Mouse (Mus musculus): ENCODE measurements around the gene Dock4.

Dock4 gene

DNA sequence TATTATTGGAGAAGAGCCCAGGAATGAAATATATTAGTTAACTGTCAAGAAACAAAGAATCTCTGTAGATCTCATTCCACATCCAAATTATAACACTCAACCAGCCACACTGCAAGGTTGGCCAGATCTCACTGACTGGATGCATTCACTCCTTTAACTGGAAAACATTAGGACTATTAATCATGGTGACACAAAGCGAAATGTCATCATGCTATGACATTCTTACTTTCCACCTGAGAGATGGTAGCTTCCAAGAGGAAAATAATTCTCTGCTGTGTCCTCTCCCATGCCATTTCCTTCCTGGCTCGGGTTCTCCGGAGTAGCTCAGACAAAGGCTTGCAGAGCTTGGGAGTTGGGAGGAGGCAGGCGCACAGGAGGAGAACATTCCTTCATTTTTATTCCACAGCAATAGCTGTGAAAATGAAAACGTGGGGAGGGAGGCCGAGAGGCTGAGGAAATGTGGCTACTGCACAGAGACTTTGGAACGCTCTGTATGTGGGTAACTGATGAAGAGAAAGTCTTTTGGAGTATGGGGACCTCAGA lies 17.0 kb downstream of the Dock4 start:
- no peak for DNase-seq (ENCODE audit: low read depth, low spot score)

DNA sequence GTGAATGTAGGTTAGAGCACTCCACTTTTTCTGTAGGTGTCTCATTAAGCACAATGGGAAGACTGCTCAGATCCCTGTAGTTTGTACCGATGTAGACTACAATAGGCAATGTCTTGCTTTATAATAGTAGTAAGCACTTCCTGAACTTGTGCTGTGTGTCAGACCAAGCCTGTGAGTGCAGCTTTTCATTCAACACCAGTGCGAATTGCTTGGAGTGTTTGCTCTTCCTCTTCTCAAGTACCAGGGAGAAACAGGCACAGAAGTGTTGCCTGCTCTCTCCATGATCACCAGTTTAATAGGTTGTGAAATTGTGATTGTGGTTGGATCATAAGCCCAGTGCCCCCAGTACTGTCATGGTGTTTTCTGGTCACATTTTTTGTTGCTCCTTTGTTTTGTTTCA lies 18.1 kb downstream of the Dock4 start:
- DNase-seq (ENCODE audit: low read depth, low spot score): no peak

DNA sequence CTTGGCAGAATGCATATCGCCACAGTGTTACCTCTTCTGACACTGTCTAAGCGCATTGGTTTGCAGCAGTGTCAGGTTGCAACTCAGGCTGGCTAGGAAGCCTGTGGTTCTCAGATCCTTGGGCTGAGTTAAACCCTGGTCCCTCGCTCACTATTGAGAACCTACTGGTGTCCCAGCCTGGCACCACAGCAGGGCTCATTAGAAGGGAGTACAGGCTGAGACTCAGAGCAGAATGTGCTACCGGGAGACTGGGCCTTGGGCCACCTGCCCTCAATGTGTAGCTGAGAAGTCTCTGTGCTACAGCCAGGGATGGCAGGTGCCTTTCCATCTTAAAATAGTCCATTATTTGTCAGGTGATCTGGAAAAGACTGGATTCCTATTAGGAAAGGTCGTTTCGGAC lies 18.5 kb downstream of the Dock4 start:
- no peak for DNase-seq (ENCODE audit: low read depth, low spot score)

DNA sequence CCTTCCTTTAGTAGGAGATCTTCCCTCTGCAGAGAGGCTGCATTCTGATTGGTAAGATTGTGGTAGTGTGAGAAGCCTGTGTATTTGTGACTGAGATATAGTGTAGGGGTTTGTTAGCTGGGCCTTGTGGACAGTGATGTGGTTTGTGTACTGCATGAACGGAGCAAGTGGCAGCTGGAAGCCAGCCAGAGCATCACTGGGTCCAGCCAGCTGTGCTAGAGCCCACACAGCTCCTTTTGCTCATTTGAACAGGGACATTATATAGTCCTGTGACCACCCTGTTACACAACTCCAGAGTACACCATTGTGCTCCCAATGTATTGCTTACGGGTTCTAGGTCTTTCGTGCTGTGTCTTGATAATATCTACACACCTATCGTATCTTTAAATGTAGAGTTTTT lies 22.5 kb downstream of the Dock4 start:
- DNase-seq (ENCODE audit: low read depth, low spot score): no peak

DNA sequence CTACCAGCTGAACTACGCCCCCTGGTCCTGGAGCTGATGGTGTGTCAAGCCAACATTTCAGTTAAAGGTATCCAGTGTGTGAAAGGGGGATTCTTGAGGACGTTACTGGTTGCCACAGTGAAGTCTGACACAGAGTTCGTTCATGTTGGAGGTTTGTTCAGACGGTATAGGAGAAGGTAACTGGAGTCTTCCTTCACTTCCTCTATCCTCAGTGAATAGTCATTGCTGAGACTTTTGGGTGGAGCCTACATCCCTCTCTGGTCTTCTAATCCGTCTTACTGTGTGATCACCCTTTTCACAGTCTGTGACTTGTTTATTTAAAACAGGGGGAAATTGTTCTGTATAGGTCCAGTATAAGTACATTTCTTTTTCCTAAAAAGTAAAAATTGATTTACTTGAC lies 23.3 kb downstream of the Dock4 start:
- DNase-seq (ENCODE audit: low read depth, low spot score): no peak

DNA sequence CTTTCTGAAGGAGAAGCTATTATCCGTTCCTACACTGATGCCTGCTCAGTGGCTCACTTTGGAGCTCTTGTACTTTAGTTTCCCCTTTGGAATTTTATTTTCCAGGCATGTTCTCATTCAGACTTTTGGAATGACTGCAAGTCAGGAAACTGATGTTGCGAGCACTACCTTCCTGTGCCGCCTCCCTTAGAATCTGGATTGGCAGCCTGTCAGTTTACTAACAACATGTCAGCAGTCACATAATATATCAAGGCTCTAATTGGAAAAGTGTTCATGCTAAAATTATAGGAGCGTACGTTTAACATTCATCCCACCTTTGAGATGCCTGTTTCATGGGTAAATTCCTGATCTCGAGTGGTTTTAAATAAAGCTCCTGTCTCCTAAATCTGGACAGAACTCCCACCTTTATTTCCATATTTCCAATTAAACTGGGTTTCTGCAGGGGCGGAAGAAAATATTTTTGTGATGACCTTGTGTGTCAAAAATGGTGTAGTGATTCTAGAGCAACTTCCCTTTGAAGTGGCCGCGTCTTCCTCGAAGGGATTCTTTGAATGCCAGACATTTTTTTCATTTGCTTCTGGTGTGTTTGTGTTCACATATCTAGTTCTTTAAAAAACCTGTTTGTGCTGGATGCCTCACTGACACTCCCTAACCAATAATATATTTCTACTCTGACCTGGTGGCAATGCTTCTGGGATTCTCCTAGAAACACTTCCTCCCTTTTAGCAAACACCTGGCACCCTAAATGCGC lies 26.1 kb downstream of the Dock4 start:
- no peak for DNase-seq (ENCODE audit: low read depth, low spot score)

DNA sequence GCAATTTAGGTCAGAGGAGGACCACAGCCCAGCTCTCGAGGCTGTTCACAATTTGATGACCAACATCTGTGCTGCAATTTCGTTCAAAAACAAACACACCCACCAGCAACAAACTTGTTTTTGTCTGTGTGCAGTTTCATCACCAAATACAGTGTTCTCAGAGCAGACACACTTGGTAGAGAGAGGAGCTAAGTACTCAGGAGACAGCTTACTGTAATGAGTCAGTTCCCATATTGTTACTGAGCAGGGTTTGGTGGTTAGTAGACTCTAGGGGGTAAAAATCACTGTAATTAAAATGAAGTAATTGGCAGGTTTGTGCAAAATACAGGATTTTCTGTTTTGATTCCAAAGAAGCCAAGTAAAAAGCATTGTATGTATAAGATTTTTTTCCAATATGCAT lies 28.0 kb downstream of the Dock4 start:
- DNase-seq (ENCODE audit: low read depth, low spot score): no peak

DNA sequence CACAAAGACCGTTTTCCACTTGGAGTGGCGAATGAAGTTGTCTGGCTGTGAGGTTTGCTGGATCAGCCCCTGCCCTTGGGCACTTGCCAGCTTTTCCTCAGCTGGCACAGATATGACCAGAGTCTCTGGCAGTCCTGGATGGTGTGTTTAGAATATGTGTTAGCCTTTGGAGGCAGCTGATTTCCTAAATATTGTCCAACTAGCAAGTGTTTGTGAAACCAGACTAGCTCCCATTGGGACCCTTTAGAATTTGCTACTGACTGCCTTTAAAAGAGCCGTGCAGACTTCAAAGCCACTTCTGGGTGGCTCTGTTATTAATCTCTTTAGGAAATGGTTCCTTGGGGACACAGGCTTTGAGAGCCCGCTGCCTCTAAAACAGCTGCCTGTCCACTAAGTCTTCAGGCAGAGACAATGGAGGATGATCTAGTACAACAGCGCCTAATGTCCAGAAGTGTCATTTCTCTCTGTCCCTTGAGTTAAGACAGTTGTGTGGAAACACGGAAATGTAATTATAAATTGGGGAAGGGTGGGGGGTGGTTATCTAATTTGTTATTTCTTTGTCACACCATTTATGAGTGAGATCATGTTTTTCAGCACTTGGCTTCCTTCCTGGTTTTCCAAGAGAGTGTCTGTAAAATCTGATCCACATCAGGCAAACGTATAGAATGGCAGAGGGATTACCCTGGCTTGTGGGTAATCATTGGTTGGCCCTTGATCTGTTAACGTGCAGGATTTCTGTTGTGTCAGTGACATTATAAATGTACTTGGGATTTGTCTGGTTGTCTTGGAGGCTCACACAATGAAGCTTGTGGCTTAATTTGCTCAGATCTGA lies 32.1 kb downstream of the Dock4 start:
- DNase-seq (ENCODE audit: low read depth, low spot score): no peak

DNA sequence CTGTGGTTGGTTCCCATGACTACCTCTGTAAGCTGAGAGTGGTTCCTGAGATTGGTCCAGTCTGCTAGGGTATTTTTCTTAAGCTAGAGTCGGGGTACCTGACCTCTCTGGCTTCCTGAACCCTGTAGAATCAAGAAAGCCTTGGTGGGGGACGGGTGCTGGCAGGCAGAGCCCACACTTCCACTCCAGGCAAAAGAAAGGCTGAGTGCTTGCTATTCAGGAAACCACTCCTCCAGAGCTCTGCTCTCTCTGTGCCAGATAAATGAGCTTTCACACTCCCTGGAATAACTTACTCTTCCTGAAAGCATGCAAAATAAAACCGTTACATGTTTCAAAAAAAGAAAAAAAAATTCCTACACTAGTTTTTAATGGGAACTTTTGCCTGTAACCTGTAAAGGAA lies 38.5 kb downstream of the Dock4 start:
- DNase-seq (ENCODE audit: low read depth, low spot score): no peak

DNA sequence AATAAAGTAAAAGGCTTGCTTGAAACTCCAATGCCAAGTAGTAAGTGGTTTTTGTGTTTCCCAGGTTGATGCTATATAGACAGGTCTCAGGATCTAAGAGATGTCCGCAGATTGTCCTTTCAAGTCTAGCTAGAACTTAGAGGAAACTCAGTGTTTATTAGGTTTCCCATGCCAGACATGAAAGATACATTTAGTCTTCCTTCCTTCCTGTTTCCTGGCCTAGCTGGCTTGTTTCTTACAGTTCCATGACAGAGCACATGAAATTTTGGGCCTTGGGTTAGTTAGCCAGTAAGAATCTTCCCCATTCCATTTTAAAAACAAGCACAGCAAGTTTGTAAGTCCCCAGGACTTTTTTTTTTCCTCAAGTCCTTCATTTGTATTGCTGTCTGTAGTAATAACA lies 39.5 kb downstream of the Dock4 start:
- DNase-seq (ENCODE audit: low read depth, low spot score): no peak

DNA sequence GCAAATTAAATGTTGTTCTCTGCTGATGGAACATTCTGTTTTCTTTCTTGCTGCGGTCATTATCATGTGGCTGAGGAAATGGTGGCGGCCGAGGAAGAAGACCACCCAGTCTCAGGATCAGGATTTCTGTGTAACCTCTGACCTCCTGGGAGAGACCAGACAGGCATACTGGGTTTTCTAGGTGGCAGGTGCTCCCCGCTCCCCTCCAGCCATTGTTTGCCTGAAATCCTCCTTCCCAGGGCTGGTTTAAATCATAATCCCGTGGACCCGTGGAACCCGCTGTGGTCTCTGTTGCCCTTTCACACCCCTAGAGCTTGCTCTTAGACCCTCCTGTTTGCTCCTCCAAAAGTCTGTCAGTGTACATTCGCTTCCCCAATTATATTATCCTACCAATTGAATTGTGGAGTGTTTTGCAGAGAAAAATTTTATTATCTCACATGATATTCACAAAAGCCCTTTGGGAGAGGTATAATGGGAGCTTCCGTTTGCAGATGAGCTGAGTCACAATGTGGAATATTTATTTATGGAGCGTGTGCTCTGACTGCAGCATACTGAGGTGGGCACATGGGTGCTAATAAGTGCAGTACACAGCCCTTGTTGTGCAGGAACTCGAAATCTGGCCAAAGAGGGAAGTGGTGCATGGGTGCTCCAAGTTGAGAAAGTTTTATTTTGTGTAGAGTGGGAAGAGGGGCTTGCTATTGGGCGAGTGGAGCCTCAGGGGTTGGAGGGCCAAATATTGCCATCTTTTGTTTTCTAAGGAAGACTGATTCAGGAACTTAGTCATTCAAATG lies 40.5 kb downstream of the Dock4 start:
- DNase-seq (ENCODE audit: low read depth, low spot score): no peak

DNA sequence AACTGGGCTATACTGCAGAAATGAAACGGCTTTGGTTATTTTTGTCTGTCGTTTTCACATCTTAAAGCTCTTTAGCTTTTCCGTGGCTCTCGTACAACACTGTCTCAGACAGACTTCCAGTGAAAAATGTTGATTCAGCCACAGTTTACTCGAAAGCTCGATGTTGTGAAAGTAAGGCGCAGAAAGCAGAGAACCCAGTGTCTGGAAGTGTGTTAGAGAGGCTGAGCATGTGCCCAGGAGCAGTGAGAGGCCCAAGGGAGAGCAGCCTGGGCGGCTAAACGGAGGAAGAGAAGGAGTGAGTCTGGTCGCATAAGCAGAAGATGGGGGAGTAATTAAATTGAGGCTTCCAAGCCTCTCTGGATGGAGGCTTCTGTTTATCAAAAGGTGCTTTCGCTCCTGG lies 50.6 kb downstream of the Dock4 start:
- no peak for DNase-seq (ENCODE audit: low read depth, low spot score)

DNA sequence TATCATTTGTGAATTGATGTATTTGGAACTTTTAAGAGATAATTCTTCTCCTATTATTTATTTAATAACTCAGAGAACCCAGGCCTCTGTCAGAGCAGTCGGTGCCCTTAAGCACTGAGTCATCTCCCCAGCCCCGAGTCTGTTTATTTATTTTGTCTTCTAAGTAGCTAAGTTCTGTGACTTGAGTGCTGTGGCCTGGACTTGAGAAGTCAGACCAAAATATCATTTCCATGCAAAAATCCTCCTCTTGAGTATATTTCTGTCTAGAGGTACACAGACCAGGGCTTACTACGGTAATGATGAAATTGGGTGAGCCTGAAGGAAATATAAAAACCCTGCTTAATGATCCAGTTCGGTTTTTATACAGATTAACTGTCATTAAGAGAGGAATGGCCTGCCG lies 52.1 kb downstream of the Dock4 start:
- DNase-seq (ENCODE audit: low read depth, low spot score): no peak

DNA sequence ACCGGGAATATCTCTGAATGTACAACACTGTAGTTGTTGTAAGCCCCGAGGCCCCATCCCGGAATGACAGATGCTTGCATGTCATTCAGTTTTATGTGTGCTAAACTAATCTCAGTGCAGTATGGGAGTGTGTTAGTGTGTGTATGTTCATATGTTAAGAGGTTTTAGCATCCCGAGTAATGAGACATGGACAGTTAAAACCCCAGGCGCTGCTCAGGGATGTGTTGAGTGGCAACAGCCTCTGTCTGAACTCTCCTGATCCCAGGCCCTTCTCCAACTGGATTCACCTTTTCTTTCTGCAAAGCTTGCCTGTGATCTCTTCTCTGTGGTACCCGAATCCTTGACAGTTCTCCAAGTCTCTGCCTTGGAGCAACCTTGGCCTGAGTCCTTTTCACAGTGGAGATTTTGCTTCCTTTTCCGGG lies 52.5 kb downstream of the Dock4 start:
- no peak for DNase-seq (ENCODE audit: low read depth, low spot score)

DNA sequence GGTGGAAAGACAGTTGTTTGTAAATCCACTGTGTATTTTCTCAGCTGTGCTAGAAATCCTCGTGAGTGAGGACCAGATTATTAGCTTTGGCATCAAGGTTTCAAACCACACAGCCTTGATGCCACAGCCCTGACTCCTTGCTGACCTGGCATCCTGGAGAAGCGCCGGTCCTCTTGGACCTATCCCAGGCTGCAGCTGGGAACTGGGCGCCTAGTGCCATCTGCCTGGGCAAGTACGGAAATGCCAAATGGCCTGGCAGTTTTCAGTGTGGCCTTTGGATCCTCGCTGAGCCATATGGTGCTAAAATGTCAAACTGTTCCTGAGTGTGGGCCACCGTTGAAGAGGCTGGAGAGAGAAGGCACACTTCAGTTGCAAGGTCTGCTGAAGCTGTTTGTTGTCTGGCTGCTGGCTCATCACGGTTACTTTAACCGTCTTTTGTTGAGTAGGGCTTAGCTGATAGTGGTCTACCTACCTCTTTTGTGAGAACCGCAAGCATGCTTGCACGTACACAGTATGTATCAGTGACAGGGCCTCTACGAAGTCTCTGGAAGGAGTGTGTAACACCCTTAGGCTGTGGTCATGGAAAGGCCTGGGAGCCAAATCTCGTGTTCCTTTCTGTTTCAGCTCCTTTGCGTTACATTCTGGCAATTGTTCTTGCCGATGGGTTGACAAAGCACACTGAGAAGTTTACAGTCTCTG lies 53.3 kb downstream of the Dock4 start:
- no peak for DNase-seq (ENCODE audit: low read depth, low spot score)

DNA sequence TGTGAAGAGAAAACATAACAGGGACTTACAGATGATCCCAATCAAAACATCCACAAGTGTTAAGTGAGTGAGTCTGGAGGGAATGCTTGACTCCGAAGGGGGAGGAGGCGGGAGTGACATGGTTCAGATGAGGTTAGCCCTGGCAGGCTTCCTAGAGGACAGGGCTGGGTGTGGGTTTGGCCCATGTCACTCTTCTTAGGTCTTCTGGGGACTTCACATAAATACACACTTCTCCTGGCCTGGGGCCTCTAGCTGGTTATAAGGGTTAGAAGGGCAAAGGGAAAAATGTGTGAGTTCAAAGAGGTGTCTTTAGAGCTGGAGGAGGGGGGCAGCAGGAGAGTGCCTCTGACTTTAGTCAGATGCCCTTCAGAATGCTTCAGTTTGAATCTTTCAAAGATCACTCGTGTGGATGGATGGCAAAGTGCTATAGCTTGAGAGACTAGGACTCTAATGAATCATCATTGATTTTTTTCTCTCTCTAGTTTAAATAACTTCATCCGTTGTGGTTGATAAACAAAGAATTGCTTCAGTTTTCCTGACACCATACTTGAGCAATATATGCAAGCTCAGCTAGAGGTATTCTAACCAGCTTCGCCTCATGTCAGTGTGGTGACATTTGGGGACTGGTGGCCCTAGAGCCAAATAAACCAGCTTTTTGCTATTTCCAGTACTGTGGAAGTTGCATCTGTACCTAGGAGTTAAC lies 54.0 kb downstream of the Dock4 start:
- DNase-seq (ENCODE audit: low read depth, low spot score): no peak

DNA sequence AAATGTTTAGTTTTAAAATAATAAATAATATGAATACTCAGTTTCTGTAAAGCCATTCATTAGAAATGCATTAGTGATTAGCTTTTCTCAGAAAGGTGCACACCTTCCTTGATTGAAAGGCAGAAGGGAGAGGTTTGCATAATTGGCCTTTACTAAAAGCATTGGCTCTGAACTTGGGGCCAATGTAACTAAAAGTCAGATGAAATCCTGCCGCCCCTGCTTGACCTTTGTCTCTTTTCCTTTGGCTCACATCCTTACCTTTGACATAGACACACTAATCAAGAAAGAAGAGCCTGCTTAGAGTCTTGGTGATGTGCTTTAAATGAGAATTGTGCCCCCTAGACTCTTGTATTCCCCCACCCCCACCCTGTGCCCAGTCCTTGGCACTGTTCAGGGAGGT lies 55.4 kb downstream of the Dock4 start:
- DNase-seq (ENCODE audit: low read depth, low spot score): no peak

DNA sequence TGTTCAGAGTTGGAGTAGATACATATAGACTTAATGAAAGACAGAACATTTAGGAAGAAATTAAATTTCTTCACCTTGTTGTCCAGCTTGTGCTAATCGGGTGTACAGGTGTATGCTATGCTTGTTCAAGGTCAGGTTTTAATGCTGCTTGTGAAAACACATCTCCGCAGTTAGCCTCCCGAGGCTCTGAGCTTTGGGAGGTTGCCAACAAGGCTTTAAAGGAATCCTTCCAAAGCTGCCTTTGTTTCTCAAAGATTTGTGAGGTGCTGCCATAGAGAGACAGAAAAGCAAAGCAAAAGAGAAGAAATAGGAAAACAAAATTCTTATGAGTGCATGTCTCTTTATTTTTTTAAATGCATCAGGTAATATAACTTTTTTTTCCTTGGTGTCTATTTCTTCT lies 57.8 kb downstream of the Dock4 start:
- DNase-seq (ENCODE audit: low read depth, low spot score): no peak

DNA sequence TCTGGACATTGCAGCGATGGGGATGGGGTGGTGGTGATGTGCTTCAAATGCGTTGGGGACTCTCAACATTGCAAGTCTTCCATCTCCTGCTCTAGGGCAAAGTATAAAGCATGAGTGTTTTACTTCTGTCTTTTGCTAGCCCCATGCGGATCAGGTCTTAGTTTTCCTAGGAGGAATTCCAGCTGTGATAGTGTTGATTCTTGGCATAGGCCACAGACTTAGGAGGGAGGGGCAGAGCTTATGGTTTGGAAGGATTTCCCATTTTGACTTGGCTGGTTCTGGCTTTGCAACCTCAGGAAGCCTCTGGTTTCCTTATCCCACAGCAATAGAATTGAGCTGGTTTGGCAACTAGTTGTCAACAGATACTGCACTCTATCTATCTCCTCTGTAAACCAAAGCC lies 58.9 kb downstream of the Dock4 start:
- no peak for DNase-seq (ENCODE audit: low read depth, low spot score)

DNA sequence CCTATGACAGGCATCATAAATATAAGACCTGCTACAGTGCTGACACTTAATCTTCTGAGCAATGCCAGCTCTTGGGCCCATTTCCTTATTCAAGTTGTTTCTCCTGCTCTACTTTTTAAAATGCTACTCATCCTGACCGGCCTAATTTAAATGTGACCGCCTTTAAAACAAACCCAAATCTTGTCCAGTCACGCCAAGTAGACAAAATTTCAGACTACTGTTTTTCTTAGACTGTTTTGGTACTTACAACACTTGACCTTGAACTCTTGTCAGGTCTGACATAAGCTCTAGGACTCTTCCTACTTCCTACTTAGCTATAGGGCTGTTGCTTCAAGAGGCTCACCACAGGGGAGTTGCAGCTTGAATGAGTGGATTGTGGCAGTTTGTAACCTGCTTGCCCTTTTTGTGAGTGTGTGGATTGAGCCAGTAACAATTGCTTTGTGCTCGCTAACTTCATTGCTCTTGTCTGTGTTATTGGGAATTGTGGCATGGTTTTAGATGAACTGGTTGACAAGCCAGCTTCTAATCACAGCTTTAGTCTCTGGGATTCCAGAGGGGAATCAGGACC lies 62.2 kb downstream of the Dock4 start:
- DNase-seq (ENCODE audit: low read depth, low spot score): no peak

DNA sequence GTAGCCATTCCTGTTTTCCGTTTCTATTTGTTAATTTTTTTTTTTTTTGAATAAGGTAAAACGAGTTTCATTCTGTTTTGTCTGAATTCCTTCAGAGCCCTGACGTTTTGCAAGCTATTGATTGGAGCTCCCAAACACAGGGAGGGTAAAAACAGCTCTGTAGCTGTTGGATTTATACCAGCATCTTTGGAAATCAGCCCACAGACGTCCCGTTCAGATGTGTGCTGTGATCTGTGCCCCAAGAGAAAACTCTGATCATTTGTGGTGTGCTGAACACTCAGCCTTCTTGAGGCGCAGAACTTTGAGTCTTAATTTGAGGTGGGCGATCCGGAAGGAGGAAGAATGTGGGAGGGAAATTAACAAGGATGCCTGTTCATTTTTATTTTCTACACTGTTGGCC lies 62.7 kb downstream of the Dock4 start:
- no peak for DNase-seq (ENCODE audit: low read depth, low spot score)

Measured in CD4-positive, CD25-positive, alpha-beta regulatory T cell, adult 2 months (primary cell).